Mouse (Mus musculus): ENCODE data around the gene Znrf3. TPM values are rescaled to one million over a fixed set of nuclear protein-coding genes. Genes with fewer than 3 reads are reported as not detected.

Znrf3 gene
- total RNA-seq, 2 experiments from 2014 or later: 20.2 to 24.1 TPM

GRCm38 (mm10) chr11:5280932-5281331, 163.7 kb downstream of the Znrf3 start:
- Histone ChIP-seq H3K4me3 (no peak overlapping the region), H3K27ac (no peak overlapping the region)
- TF ChIP-seq CTCF (conservative IDR thresholded peaks at IDR 0.05): no peak
- DNase-seq (ENCODE audit: low spot score in 2 of 2): no peak

GRCm38 (mm10) chr11:5278463-5278862, 166.2 kb downstream of the Znrf3 start:
- DNase-seq (ENCODE audit: low spot score in 2 of 2): no peak
- H3K4me3 ChIP-seq: no peak overlapping the region
- no peak for TF ChIP-seq CTCF (conservative IDR thresholded peaks at IDR 0.05)
- no peak overlapping the region for H3K27ac ChIP-seq

GRCm38 (mm10) chr11:5277307-5277971, 167.2 kb downstream of the Znrf3 start:
- no peak for TF ChIP-seq CTCF (conservative IDR thresholded peaks at IDR 0.05)
- no peak for DNase-seq (ENCODE audit: low spot score in 2 of 2)
- Histone ChIP-seq H3K27ac (no peak overlapping the region), H3K4me3 (no peak overlapping the region)

- TF ChIP-seq CTCF (conservative IDR thresholded peaks at IDR 0.05): no peak
- Histone ChIP-seq H3K4me3 (no peak overlapping the region), H3K27ac (no peak overlapping the region)
- no peak for DNase-seq (ENCODE audit: low spot score in 2 of 2)
Measured at GRCm38 (mm10) chr11:5275216-5275615, 169.4 kb downstream of the Znrf3 start.

- TF ChIP-seq CTCF (conservative IDR thresholded peaks at IDR 0.05): no peak
Measured at GRCm38 (mm10) chr11:5272536-5273234, 172.0 kb downstream of the Znrf3 start.

GRCm38 (mm10) chr11:5272066-5272360, 172.6 kb downstream of the Znrf3 start:
- Histone ChIP-seq H3K4me3 (no peak overlapping the region), H3K27ac (no peak overlapping the region)
- TF ChIP-seq CTCF (conservative IDR thresholded peaks at IDR 0.05): no peak
- DNase-seq (ENCODE audit: low spot score in 2 of 2): no peak

More at GRCm38 (mm10) chr11:5272536-5273234, 172.0 kb downstream of the Znrf3 start:
- no peak for DNase-seq (ENCODE audit: low spot score in 2 of 2)
- Histone ChIP-seq H3K27ac (no peak overlapping the region), H3K4me3 (no peak overlapping the region)

GRCm38 (mm10) chr11:5271274-5272065, 173.2 kb downstream of the Znrf3 start:
- TF ChIP-seq CTCF (conservative IDR thresholded peaks at IDR 0.05): no peak
- Histone ChIP-seq H3K27ac (0 out of 2 replicates have a peak overlapping the region, but pooled peaks have one; percentile 29), H3K4me3 (no peak overlapping the region)
- DNase-seq (ENCODE audit: low spot score in 2 of 2): no peak

GRCm38 (mm10) chr11:5269846-5270461, 174.7 kb downstream of the Znrf3 start:
- no peak overlapping the region for H3K4me3 ChIP-seq
- no peak for TF ChIP-seq CTCF (conservative IDR thresholded peaks at IDR 0.05)

GRCm38 (mm10) chr11:5265764-5266163, 178.9 kb downstream of the Znrf3 start:
- DNase-seq (ENCODE audit: low spot score in 2 of 2): no peak
- no peak overlapping the region for H3K27ac ChIP-seq
- no peak overlapping the region for H3K4me3 ChIP-seq
- no peak for TF ChIP-seq CTCF (conservative IDR thresholded peaks at IDR 0.05)

More at GRCm38 (mm10) chr11:5269846-5270461, 174.7 kb downstream of the Znrf3 start:
- no peak overlapping the region for H3K27ac ChIP-seq
- no peak for DNase-seq (ENCODE audit: low spot score in 2 of 2)

- Histone ChIP-seq H3K4me3 (no peak overlapping the region), H3K27ac (no peak overlapping the region)
- DNase-seq (ENCODE audit: low spot score in 2 of 2): no peak
- no peak for TF ChIP-seq CTCF (conservative IDR thresholded peaks at IDR 0.05)
Measured at GRCm38 (mm10) chr11:5263078-5263730, 181.4 kb downstream of the Znrf3 start.

- Histone ChIP-seq H3K4me3 (peak within 1 kb of the TSS; percentile 77), H3K27ac (peak within 1 kb of the TSS; percentile 88)
- DNase-seq (ENCODE audit: low spot score in 2 of 2): peak; percentile 89 to 92
- no peak for TF ChIP-seq CTCF (conservative IDR thresholded peaks at IDR 0.05)
Measured at GRCm38 (mm10) chr11:5261508-5262392, 182.9 kb downstream of the Znrf3 start, which contains the start of gene Kremen1. Gene Kremen1, minus strand, starts transcription at chr11:5261558.
